Mouse (Mus musculus) left cerebral cortex, postnatal 25 days (tissue): ENCODE data around the gene Ccdc186. TPM values are rescaled to one million over a fixed set of nuclear protein-coding genes. Genes with fewer than 3 reads are reported as not detected.
A peak's percentile ranks its signal among the peaks of the same experiment; 100 is the strongest.

Source experiments
- DNase-seq, 2 experiments: peaks; one replicate each; pipeline ENCODE4 v3.0.0; 2022; ENCODE audit warnings: low spot score in 2 of 2, mixed read lengths in 1 of 2
- intact Hi-C: fragments of 180-260 bp; cut with DNase I; formaldehyde crosslinking; loops from one replicate; pipeline ENCODE4 v1.15.1; 2025
- total RNA-seq, 2 experiments: library from RNA; stranded (reverse); gene quantifications; 2 replicates each; pipeline ENCODE4 v1.2.3; 2021

Ccdc186 gene
- 10 to 100 TPM; 52.1 to 56.0 TPM for total RNA-seq

GRCm38 (mm10) chr19:56821798-56822447 is at the start of gene Ccdc186:
Gene Ccdc186 (minus strand): TSS chr19:56822190.
- intact Hi-C loops: loop anchor here (5.0 to 10.0 kb wide), 2 partner anchors 85 to 183 kb away; partner anchors contain the start of gene Afap1l2
- peak; percentile 98 for DNase-seq

- no peak for DNase-seq
- intact Hi-C loops: no loop called here
Measured at GRCm38 (mm10) chr19:56867701-56868100, 45.7 kb upstream of the Ccdc186 start.

- no peak for DNase-seq
- intact Hi-C loops: no loop called here
Measured at GRCm38 (mm10) chr19:56856455-56856854, 34.5 kb upstream of the Ccdc186 start.

GRCm38 (mm10) chr19:56852590-56852989 is 30.6 kb upstream of the Ccdc186 start:
- intact Hi-C loops: no loop called here

GRCm38 (mm10) chr19:56842974-56843373 is 21.0 kb upstream of the Ccdc186 start:
- intact Hi-C loops: no loop called here
- no peak for DNase-seq

More at GRCm38 (mm10) chr19:56852590-56852989, 30.6 kb upstream of the Ccdc186 start:
- DNase-seq: no peak

GRCm38 (mm10) chr19:56838942-56839706 is 17.1 kb upstream of the Ccdc186 start:
- intact Hi-C loops: no loop called here

GRCm38 (mm10) chr19:56835340-56835739 is 13.3 kb upstream of the Ccdc186 start:
- DNase-seq: no peak
- intact Hi-C loops: no loop called here

More at GRCm38 (mm10) chr19:56838942-56839706, 17.1 kb upstream of the Ccdc186 start:
- no peak for DNase-seq

- DNase-seq: no peak
- intact Hi-C loops: no loop called here
Measured at GRCm38 (mm10) chr19:56830163-56830562, 8.2 kb upstream of the Ccdc186 start.

GRCm38 (mm10) chr19:56829267-56829666 is 7.3 kb upstream of the Ccdc186 start:
- intact Hi-C loops: loop anchor here (10.0 kb wide), 1 partner anchor 176 kb away; the partner anchor contains the start of gene Afap1l2

GRCm38 (mm10) chr19:56828305-56828704 is 6.3 kb upstream of the Ccdc186 start:
- intact Hi-C loops: loop anchor here (10.0 kb wide), 1 partner anchor 176 kb away; the partner anchor contains the start of gene Afap1l2
- DNase-seq: no peak

More at GRCm38 (mm10) chr19:56829267-56829666, 7.3 kb upstream of the Ccdc186 start:
- no peak for DNase-seq

GRCm38 (mm10) chr19:56826047-56826631 is 4.1 kb upstream of the Ccdc186 start, which contains the start of gene Tdrd1:
Gene Tdrd1 (plus strand): TSS chr19:56826209.
- intact Hi-C loops: loop anchor here (10.0 kb wide), 1 partner anchor 179 kb away; the partner anchor contains the start of gene Afap1l2
- no peak for DNase-seq

GRCm38 (mm10) chr19:56822448-56822836 is 452 bp upstream of the Ccdc186 start:
- DNase-seq: no peak
- intact Hi-C loops: loop anchor here (5.0 to 10.0 kb wide), 2 partner anchors 85 to 182 kb away; partner anchors contain the start of gene Afap1l2

- DNase-seq: no peak
- intact Hi-C loops: loop anchor here (5.0 to 10.0 kb wide), 2 partner anchors 86 to 184 kb away; partner anchors contain the start of gene Afap1l2
Measured at GRCm38 (mm10) chr19:56821040-56821797, 771 bp downstream of the Ccdc186 start.

GRCm38 (mm10) chr19:56817851-56818526 is 4.0 kb downstream of the Ccdc186 start:
- peak; percentile 37 to 44 for DNase-seq
- intact Hi-C loops: no loop called here

GRCm38 (mm10) chr19:56813360-56813759 is 8.6 kb downstream of the Ccdc186 start:
- intact Hi-C loops: loop anchor here (5.0 kb wide), 1 partner anchor 391 kb away; no protein-coding TSS in a partner anchor

GRCm38 (mm10) chr19:56811590-56811989 is 10.4 kb downstream of the Ccdc186 start:
- peak in 1 of 2 experiments; percentile 39 for DNase-seq
- intact Hi-C loops: loop anchor here (5.0 kb wide), 1 partner anchor 389 kb away; no protein-coding TSS in a partner anchor

More at GRCm38 (mm10) chr19:56813360-56813759, 8.6 kb downstream of the Ccdc186 start:
- no peak for DNase-seq

- no peak for DNase-seq
- intact Hi-C loops: loop anchor here (5.0 kb wide), 1 partner anchor 388 kb away; no protein-coding TSS in a partner anchor
Measured at GRCm38 (mm10) chr19:56810641-56811146, 11.3 kb downstream of the Ccdc186 start.

GRCm38 (mm10) chr19:56808771-56809170 is 13.2 kb downstream of the Ccdc186 start:
- intact Hi-C loops: no loop called here

More at GRCm38 (mm10) chr19:56808771-56809170, 13.2 kb downstream of the Ccdc186 start:
- DNase-seq: no peak
